ENCODE assay signal across 8 mouse cellular contexts in the genomic region with DNA sequence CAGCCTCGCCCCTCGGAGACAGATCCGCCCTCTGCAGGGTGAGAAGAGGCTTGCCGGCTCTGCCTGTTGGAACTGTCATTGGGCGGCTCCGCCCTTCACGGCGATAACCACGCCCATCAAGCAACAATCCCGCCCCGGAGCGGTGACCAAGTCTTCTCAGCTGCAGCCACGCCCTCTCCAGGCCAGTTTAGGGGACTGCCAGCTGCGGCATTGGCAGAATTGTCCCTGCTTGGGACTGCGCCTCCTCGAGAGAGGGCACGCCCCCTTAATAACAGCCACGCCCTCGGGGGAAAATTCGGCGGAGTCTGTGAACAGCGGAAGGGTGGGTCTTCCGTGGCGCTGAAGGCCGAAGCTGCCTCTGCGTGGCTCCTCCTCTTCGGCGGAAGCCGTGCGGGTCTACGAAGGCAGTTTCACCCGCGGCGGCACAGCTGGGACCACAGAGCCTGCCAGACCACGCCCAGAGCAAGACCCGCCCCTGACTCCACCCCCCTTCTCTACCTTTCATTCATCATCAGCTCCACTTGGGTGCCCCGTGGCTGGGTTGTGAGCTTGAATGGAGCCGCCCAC. TPM values are rescaled to one million over a fixed set of nuclear protein-coding genes. Genes with fewer than 3 reads are reported as not detected.
DNase-seq lines count a peak whose midpoint lies in the region; ATAC-seq and TF ChIP-seq lines count a peak whose summit lies in the region.

No protein-coding gene starts in this region.

- peak overlapping the region; percentile 65 for H3K4me2 ChIP-seq in embryonic facial prominence, embryonic 14.5 days (ENCODE audit: low read depth, low read length)
- H3K4me2 ChIP-seq in limb, embryonic 13.5 days (replicated peaks) = peak overlapping the region; percentile 89
- peak overlapping the region; percentile 61 for H3K4me2 ChIP-seq in midbrain, embryonic 16.5 days (ENCODE audit: low read length)

- peak overlapping the region; percentile 81 for H3K27ac ChIP-seq in embryonic facial prominence, embryonic 14.5 days (replicated peaks; ENCODE audit: low read depth, low read length)
- peak overlapping the region; percentile 73 for H3K27ac ChIP-seq in heart, adult 2 months
- H3K27ac ChIP-seq in limb, embryonic 13.5 days = peak overlapping the region; percentile 16; the same call in 1 of the 2 replicates
- peak overlapping the region; percentile 85 for H3K27ac ChIP-seq in midbrain, embryonic 16.5 days (ENCODE audit: low read length)

- TF ChIP-seq CTCF in heart, adult 2 months (IDR thresholded peaks at IDR 0.05) = peak; percentile 78

- peak overlapping the region; percentile 81 for H3K4me3 ChIP-seq in embryonic facial prominence, embryonic 14.5 days (ENCODE audit: low read depth, low read length)
- H3K4me3 ChIP-seq in heart, adult 2 months = peak overlapping the region; percentile 48
- peak overlapping the region; percentile 79 for H3K4me3 ChIP-seq in limb, embryonic 13.5 days
- H3K4me3 ChIP-seq in midbrain, embryonic 16.5 days (ENCODE audit: low read depth, low read length) = peak overlapping the region; percentile 92

- peak; percentile 52 for TF ChIP-seq POLR2A in heart, adult 2 months (IDR thresholded peaks at IDR 0.05; ENCODE audit: insufficient read depth, low read depth, low read length)

- no peak for TF ChIP-seq EP300 in heart, adult 2 months (IDR thresholded peaks at IDR 0.05; ENCODE audit: insufficient read depth, low read depth, low read length)

- ATAC-seq in embryonic facial prominence, embryonic 14.5 days (ENCODE audit: low read depth) = peak; percentile 97
- peak; percentile 97 for ATAC-seq in limb, embryonic 13.5 days (ENCODE audit: low FRiP score, low read depth)
- ATAC-seq in midbrain, embryonic 16.5 days = peak; percentile 97

- no peaks in the 10 kb centered on the region for H3K79me2 ChIP-seq in heart, adult 2 months (replicated peaks; ENCODE audit: control insufficient read depth, insufficient read depth, low read length)

- H3K27me3 ChIP-seq in embryonic facial prominence, embryonic 14.5 days (replicated peaks; ENCODE audit: control insufficient read depth, insufficient read depth, low read length) = no peaks in the 10 kb centered on the region
- no peaks in the 10 kb centered on the region for H3K27me3 ChIP-seq in heart, adult 2 months (ENCODE audit: control insufficient read depth, insufficient read depth, low read length)
- peaks cover 4% of the 10 kb centered on the region; the same call in 1 of the 2 replicates for H3K27me3 ChIP-seq in limb, embryonic 13.5 days
- no peaks in the 10 kb centered on the region for H3K27me3 ChIP-seq in midbrain, embryonic 16.5 days (ENCODE audit: control insufficient read depth, insufficient read depth, low read depth, low read length)

- H3K9me3 ChIP-seq in embryonic facial prominence, embryonic 14.5 days (ENCODE audit: control insufficient read depth, low read length) = no peaks in the 10 kb centered on the region
- H3K9me3 ChIP-seq in limb, embryonic 13.5 days = no peaks in the 10 kb centered on the region
- no peaks in the 10 kb centered on the region for H3K9me3 ChIP-seq in midbrain, embryonic 16.5 days (replicated peaks; ENCODE audit: control insufficient read depth, low read length, poor library complexity, severe bottlenecking)

- peak overlapping the region; percentile 83 for H3K9ac ChIP-seq in embryonic facial prominence, embryonic 14.5 days (ENCODE audit: low read depth, low read length)
- peak overlapping the region; percentile 19; the same call in 1 of the 2 replicates for H3K9ac ChIP-seq in heart, adult 2 months (ENCODE audit: low read depth, low read length)
- H3K9ac ChIP-seq in limb, embryonic 13.5 days = peak overlapping the region; percentile 35
- H3K9ac ChIP-seq in midbrain, embryonic 16.5 days (ENCODE audit: low read depth, low read length) = peak overlapping the region; percentile 93

- no peaks in the 10 kb centered on the region; the same call in 1 of the 2 replicates for H3K4me1 ChIP-seq in embryonic facial prominence, embryonic 14.5 days (ENCODE audit: control insufficient read depth, insufficient read depth, low read length)
- H3K4me1 ChIP-seq in heart, adult 2 months (ENCODE audit: control insufficient read depth, insufficient read depth, low read length) = no peaks in the 10 kb centered on the region; the same call in 1 of the 2 replicates
- H3K4me1 ChIP-seq in limb, embryonic 13.5 days = peaks cover 15% of the 10 kb centered on the region
- peaks cover 15% of the 10 kb centered on the region for H3K4me1 ChIP-seq in midbrain, embryonic 16.5 days (ENCODE audit: control insufficient read depth, insufficient read depth, low read length)

- intact Hi-C loops in heart, adult 2 months (cut with DNase I) = no loop called here

- DNase-seq in 3T3-L1 (ENCODE audit: low read depth, low spot score) = peak; percentile 100
- DNase-seq in adrenal gland, postnatal 4 days (ENCODE audit: low spot score in 2 of 2) = peak; percentile 95 to 98
- peak; percentile 99 for DNase-seq in embryonic facial prominence, embryonic 14.5 days (ENCODE audit: low spot score)
- peak; percentile 99 to 100 for DNase-seq in heart, adult 2 months
- peak; percentile 100 for DNase-seq in kidney, adult 8-10 months
- DNase-seq in spleen, postnatal 10 days (ENCODE audit: low spot score in 2 of 2) = peak; percentile 97 to 99

- H3K36me3 ChIP-seq in embryonic facial prominence, embryonic 14.5 days (ENCODE audit: control insufficient read depth, insufficient read depth, low read length) = peaks cover 20% of the 10 kb centered on the region
- H3K36me3 ChIP-seq in heart, adult 2 months (ENCODE audit: control insufficient read depth, insufficient read depth, low read length) = no peaks in the 10 kb centered on the region
- H3K36me3 ChIP-seq in limb, embryonic 13.5 days = peaks cover 28% of the 10 kb centered on the region
- peaks cover 11% of the 10 kb centered on the region for H3K36me3 ChIP-seq in midbrain, embryonic 16.5 days (ENCODE audit: control insufficient read depth, insufficient read depth, low read length)

- 0% methylated on average over 18 of the region's 38 CpGs for WGBS in embryonic facial prominence, embryonic 14.5 days
- WGBS in heart, adult 2 months = under 1% methylated on average over 38 of the region's 38 CpGs
- 0% methylated on average over 38 of the region's 38 CpGs for WGBS in limb, embryonic 13.5 days
- 0% methylated on average over 38 of the region's 38 CpGs for WGBS in midbrain, embryonic 16.5 days

RNA-seq across cellular contexts. Expression of a gene that starts 0.4 kb away (rescaled TPM):
- 10 to 100 TPM; 31.1 to 32.3 TPM for total RNA-seq in adrenal gland, postnatal 4 days (2021)
- polyA plus RNA-seq in embryonic facial prominence, embryonic 14.5 days (2014; fragmentation: Nextera tagmentation; extraction: Ambion mirVana) = 6.2 and 8.5 TPM in 2 replicates
- total RNA-seq in heart, adult 2 months (2021) = 1 to 10 TPM; 4.0 to 5.0 TPM
- polyA plus RNA-seq in heart, adult 2 months (2012; rRNA removed) = 7.3 and 8.1 TPM in 2 replicates
- polyA plus RNA-seq in limb, embryonic 13.5 days (2015; fragmentation: Nextera tagmentation; extraction: Ambion mirVana) = 8.4 and 9.0 TPM in 2 replicates
- 17.8 and 20.1 TPM in 2 replicates for polyA plus RNA-seq in midbrain, embryonic 16.5 days (2015; fragmentation: Nextera tagmentation; extraction: Ambion mirVana)

RNA-seq across cellular contexts. Expression of a gene that starts 49.5 kb away (rescaled TPM):
- 100 to 1,000 TPM; 336 to 353 TPM for total RNA-seq in adrenal gland, postnatal 4 days (2021)
- 365 and 410 TPM in 2 replicates for polyA plus RNA-seq in embryonic facial prominence, embryonic 14.5 days (2014; fragmentation: Nextera tagmentation; extraction: Ambion mirVana)
- 100 to 1,000 TPM; 126 to 137 TPM for total RNA-seq in heart, adult 2 months (2021)
- polyA plus RNA-seq in heart, adult 2 months (2012; rRNA removed) = 131 and 179 TPM in 2 replicates
- polyA plus RNA-seq in limb, embryonic 13.5 days (2015; fragmentation: Nextera tagmentation; extraction: Ambion mirVana) = 474 and 480 TPM in 2 replicates
- 321 and 329 TPM in 2 replicates for polyA plus RNA-seq in midbrain, embryonic 16.5 days (2015; fragmentation: Nextera tagmentation; extraction: Ambion mirVana)

RNA-seq across cellular contexts. Expression of a gene that starts 58.3 kb away (rescaled TPM):
- total RNA-seq in adrenal gland, postnatal 4 days (2021) = 100 to 1,000 TPM; 192 to 231 TPM
- polyA plus RNA-seq in embryonic facial prominence, embryonic 14.5 days (2014; fragmentation: Nextera tagmentation; extraction: Ambion mirVana) = 152 and 188 TPM in 2 replicates
- 10 to 100 TPM; 33.5 to 49.9 TPM for total RNA-seq in heart, adult 2 months (2021)
- polyA plus RNA-seq in heart, adult 2 months (2012; rRNA removed) = 124 and 131 TPM in 2 replicates
- 49.7 and 53.8 TPM in 2 replicates for polyA plus RNA-seq in limb, embryonic 13.5 days (2015; fragmentation: Nextera tagmentation; extraction: Ambion mirVana)
- polyA plus RNA-seq in midbrain, embryonic 16.5 days (2015; fragmentation: Nextera tagmentation; extraction: Ambion mirVana) = 10.0 and 12.1 TPM in 2 replicates

Comparison
In these comparisons a context has a peak if more than half of its experiments do, and no peak if none do; other contexts are left out.
1. Peak in every context shown above with its lines: DNase-seq, ATAC-seq, H3K4me3 ChIP-seq and H3K27ac ChIP-seq.
2. H3K27ac ChIP-seq: peak in every context shown above with its lines; median percentile 85 in midbrain, embryonic 16.5 days; 81 in embryonic facial prominence, embryonic 14.5 days; 73 in heart, adult 2 months; 16 in limb, embryonic 13.5 days.
3. H3K9ac ChIP-seq: peak in every context shown above with its lines; median percentile 93 in midbrain, embryonic 16.5 days; 83 in embryonic facial prominence, embryonic 14.5 days; 35 in limb, embryonic 13.5 days; 19 in heart, adult 2 months.